Mouse (Mus musculus): ENCODE measurements around the gene Olfr1410.

The Olfr1410 gene

DNA sequence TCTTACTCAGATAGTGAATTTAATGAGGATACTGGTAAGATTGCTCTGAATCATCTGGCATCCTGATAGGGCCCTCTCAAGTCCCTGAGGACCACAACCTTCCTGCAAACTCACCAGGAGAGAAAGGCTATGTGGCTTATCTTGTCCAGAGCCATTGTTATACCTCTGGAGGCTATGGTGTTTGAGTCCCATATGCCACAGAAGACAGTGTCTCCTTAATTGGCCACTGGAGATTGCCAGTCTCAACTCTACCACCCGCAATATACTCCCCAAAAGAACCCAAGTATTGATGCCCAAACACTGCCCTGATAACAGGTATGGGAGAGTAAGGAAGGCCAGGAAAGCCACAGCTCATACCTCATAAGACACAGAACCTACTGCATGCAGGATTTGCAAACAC is at the start of gene Olfr1410:
TSS of gene Olfr1410 (plus strand) at position 301 of the 400 bp plus-strand sequence.
- no peak for DNase-seq (ENCODE audit: extremely low spot score)

DNA sequence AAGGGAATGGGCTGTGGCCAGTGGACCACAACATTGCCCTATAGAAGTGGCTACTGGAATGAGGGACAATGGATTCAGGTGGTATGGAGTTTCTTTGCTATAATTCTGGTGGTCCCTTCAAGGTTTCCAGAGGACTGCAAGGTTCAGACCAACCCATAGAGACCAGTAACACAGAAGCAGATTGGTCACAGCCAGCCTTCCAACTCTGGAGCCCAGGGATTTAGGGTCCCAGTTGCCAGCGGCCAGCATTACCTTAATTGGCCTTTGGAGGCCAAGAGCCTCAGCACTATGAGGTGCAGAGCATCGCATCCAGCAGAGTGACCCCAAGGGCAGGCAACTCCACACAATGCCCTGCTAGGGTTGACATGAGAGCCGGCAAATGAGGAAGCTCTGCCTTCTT is 34.6 kb upstream of the Olfr1410 start, which contains the start of gene Olfr1413:
TSS of gene Olfr1413 (plus strand) at position 301 of the 400 bp plus-strand sequence.
- DNase-seq (ENCODE audit: extremely low spot score): no peak

DNA sequence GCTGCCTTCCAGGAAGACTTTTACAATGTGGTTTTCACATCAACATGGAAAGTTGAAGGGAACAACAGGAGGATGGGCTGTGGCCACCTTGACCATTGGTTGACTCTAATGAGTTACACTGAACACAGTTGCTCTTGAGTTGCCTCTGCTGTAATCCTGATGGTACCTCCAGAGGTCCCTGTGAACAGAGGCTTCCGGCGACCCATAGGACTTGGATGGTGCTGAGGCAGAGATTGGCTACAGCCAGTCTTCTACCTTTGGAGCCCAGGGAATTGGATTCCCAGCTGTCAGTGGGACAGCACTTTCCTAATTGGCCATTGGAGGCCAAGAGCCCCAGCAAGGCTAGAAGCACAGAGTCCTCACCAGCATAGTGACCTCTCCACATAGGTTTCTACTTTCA is 20.1 kb upstream of the Olfr1410 start, which contains the start of gene Olfr1412:
TSS of gene Olfr1412 (plus strand) at position 301 of the 400 bp plus-strand sequence.
- no peak for DNase-seq (ENCODE audit: extremely low spot score)

DNA sequence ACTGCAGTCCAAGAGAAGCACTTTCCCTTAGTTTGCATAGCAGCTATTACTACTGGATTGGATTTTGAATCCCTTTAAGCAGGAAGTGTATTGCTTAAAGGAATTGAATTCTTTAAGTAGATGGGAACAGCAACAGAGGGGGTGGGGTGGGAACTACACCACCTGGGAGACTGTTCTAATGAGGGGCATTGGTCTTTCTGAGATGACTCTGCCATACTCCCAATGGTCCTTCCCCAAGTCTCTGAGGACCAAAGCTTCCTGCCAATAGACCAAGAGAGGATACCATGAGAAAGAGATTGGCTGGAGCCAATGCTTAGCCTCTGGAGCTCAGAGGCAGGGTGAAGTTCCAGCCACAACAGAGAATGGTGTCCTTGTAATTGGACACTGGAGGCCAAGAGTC is 11.5 kb upstream of the Olfr1410 start, which contains the start of gene Olfr1411:
TSS of gene Olfr1411 (plus strand) at position 301 of the 400 bp plus-strand sequence.
- DNase-seq (ENCODE audit: extremely low spot score): no peak

DNA sequence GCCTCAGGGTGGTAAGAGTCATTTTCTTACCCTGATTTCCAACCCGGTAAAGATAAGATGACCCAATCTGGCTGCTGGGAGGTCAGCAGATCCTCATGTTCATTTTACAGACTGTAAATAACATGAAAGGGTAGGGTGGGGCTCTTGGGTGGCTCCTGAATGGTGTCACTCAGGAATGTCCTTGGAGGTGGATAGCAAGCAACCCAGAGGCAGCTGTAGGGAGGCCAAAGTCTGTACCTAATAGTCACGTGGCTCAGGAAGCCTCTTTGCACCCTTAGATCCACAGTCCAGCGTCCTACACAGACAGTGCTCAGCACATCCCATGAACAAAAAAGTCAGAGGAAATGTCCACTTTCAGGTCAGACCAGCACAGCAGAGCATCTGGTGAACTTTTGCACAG is 9.6 kb upstream of the Olfr1410 start:
- no peak for DNase-seq (ENCODE audit: extremely low spot score)

DNA sequence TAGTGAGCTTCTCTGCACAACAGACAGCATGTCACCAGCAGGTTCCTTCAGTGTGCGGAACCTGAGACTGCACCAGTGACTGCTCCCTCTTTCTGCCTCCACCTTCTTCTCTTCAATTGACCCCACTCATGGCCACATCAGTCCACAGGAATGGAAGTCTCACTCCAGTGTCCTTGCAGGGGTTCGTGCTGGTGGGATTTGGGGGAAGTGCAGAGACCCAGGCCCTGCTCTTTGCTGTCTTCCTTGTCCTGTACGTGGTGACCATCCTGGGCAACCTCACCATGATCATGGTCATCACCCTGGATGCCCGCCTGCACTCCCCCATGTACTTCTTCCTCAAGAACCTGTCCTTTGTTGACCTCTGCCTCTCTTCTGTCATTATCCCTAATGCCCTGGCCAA is 2.1 kb downstream of the Olfr1410 start:
- no peak for DNase-seq (ENCODE audit: extremely low spot score)

DNA sequence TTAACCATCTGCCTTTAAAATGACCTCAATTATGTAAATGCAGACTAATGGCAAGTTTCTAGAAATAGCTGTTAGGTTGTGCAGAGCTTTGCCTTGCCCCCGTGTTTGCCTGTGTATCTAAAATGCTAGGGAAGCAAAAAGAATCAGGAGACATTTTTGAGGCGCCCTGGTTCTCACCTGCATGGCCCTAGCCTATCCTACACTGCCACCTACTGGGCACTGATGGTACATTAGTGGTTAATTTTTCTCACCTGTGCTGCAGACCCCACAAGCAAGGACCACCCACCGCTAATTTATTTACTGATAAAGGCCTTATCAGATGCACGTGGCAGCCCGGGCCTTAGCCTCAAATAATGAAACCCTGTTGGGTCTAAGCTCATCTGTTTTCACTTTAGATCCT is 5.4 kb downstream of the Olfr1410 start:
- peak; percentile 52 for DNase-seq (ENCODE audit: extremely low spot score)

DNA sequence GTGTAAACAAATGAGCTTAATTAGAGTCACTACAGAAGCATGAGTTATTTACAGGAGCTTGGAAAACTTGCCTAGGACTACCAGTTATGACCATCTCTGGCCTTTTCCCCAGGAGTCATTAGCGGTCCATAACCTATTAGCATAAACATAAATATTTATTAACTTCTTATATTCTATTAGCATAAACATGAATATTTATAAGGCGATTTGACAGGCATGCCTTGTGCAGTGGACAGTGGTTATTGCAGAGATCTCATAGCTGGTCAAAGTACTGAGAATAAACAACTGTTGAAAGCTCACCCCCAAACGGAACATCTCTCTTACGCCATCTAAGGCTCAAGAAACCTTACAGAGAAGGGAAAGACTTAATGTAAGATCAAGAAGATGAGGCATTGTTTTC is 7.6 kb downstream of the Olfr1410 start:
- DNase-seq (ENCODE audit: extremely low spot score): no peak

DNA sequence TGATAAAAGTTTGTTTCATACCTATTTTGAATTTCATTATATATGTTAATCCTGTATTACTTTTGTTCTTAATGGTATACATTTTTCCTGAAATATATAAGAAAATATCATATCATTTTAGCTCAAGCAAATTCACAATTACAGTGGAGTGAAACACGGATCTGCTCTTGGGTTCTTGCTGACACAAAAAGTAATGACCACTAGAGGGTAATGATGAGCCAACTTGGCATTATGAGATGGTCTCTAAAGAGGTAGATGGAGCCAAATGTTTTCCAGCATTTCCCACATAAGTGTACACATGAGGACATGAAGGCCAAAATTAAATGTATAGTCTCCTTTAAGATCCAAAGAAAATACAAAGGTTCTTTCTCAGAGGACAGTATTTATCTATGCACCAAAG is 8.9 kb downstream of the Olfr1410 start:
- no peak for DNase-seq (ENCODE audit: extremely low spot score)

DNA sequence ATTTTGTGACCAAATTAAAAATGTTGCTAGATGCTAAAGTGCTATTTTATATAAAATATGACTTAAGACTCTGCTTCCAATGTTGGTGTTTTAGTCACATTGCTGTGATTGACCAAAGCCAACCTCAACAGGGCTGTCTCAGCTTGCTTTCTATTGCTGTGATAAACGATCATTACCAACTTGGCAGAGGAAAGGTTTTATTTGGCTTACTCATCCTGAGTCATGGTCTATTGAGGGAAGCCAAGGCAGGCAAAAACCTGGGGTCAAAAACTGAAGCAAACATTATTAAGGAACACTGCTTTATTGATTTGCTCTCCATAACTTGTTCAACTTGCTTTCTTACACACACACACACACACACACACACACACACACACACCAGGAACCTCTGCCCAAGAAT is 10.5 kb downstream of the Olfr1410 start:
- DNase-seq (ENCODE audit: extremely low spot score): no peak

DNA sequence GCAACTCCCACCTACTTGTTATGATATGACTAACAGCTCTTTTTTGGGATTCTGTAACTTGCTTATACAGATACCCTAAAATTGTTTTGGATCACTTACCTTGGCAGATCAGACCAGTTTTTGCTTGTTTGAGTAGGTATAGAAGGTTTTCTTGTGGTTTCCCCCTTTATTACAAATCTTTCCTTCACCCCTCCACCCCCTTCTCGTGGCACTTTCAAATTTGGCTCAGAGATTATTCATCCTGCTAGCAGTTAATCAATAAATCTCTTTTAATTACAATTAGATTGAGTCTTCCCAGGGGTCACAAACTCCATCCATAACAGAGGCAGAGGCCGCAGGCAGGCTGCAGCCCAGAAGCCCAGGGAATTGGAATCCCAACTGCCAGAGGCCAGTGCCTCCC is 11.9 kb downstream of the Olfr1410 start, which contains the start of gene Olfr12:
TSS of gene Olfr12 (plus strand) at position 301 of the 400 bp plus-strand sequence.
- no peak for DNase-seq (ENCODE audit: extremely low spot score)

DNA sequence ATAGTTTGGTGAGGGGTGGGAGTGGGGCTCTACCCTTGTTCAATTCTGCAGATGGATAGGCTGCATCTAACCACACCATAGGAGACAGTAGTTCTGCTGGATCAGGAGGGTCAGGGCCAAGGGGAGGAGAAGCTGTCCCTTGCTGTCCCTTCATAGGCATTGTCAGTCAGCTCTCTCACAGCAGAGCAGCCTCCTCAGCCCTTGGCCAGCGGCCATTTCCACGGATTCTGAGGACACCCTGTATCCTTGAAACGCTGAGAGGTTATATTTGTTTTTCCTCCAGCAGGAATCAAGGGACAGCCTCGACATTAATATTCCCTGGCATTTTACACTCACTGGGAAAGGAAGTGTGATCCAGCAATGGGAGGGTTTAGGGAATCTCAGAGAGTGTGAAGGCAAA is 12.8 kb downstream of the Olfr1410 start:
- no peak for DNase-seq (ENCODE audit: extremely low spot score)

DNA sequence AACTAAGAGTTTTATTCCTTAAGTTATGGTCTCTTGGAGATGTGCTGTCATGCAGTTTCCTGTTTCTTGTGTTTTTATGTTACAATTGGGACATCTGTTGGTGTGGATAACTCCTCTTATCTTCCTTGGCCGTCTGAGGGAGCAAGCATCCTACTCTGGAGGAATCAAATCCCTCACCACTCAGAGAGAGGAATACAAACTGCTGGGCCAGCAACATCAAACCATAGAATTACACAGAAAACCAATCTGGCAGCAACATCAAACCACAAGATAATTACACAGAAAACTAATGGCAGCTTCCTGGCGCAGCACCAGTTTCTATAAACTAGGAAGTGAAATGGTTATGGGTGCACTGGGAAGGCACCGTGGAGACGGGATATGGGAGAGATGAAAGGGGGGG is 22.6 kb downstream of the Olfr1410 start:
- no peak for DNase-seq (ENCODE audit: extremely low spot score)

DNA sequence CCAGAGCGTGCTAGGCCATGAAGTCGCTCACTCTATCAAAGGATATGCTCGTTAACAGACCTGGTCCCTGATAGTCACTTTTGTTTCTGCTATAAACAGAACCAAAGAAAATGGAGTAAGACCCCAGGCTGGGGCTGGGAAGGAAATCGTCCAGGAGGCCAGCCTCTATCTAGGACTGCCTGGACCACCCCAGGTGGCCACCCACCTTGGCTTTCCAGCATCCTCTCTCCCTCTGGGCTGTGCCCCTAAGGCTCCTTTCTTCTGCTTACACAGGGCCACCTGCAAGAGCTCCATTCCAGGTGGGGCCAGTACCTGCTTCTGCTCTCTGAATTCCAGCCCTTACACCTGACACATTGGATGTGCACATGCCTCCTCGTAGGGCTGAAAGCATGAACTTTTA is 26.6 kb downstream of the Olfr1410 start:
- DNase-seq (ENCODE audit: extremely low spot score): no peak

DNA sequence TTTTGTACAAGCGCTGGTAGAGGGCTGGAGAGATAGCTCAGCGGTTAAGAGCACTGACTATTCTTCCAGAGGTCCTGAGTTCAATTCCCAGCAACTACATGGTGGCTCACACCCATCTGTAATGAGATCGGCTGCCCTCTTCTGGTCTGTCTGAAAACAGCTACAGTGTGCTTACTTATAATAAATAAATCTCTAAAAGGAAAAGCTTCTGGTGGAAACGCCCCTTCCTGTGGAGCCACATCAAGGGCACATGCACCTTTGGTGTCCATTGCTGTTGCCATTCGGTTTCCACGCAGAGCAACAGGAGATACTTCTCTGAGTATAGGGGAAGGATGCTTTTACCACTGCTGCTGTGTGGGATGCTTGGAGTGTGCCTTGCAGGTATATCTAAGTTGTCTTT is 27.4 kb downstream of the Olfr1410 start:
- DNase-seq (ENCODE audit: extremely low spot score): no peak

DNA sequence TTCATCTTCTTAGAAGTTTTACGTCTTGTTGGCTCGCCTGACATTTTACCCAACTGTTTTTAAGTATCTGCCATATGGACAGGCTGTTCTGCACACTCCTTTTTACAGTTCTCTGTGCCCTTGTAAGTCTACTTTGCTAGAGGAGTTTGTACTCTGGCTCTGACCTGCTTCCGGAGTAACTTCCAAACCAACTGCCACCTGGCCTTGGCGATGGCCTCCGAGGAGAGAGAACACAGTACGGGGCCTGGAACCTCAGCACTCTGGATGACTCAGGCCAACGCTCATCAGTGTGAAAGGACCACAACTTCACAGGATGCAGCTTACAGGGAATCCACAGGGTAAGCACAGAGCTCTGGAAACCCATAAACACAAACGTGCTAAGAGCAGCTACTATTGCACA is 28.1 kb downstream of the Olfr1410 start:
- DNase-seq (ENCODE audit: extremely low spot score): no peak

DNA sequence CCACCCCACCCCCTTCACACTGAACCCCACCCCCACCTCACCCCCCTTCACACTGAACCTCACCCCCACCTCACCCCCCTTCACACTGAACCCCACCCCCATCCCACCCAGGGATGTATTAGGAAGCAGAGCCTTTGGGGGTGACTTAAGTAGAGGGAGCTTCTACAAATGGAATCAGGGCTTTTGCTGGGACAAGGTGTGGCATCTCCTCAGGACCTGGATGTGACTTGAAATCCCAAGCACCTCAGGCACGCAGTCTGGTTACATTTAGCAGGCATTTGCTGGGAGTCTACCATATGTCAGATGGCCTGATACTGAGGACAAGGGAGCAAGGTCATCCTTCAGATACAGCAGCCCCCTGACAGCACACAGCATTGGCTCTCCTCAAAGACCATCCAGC is 29.0 kb downstream of the Olfr1410 start:
- DNase-seq (ENCODE audit: extremely low spot score): no peak

DNA sequence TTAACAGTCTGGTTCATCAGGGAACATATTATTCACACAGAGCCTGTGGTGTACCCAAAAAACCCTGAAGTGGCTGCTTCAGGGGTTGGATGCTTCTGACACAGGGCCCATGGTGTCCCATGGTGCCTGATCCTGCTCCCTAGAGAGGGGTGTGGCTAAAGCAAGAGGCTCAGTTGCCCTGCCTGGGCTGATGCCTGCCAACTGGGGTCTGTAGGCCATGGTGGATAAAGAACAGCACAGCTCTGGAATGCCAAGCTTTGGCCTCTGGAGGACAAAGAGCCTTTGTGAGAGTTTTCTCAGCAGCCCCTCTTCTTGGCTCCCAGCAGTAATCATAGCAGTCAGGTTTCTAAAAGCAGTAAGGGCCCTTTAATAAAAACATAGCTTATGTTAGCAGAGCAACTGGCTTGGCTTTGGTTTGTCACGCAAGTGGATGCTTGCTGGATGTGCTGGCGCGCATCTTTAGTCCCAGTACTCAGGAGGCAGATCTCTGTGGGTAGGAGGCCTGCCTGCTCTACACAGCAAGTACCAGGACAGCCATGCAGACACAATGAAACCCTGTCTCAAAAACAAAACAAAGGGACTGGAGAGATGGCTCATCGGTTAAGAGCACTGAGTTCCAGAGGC is 29.5 kb downstream of the Olfr1410 start:
- DNase-seq (ENCODE audit: extremely low spot score): no peak

DNA sequence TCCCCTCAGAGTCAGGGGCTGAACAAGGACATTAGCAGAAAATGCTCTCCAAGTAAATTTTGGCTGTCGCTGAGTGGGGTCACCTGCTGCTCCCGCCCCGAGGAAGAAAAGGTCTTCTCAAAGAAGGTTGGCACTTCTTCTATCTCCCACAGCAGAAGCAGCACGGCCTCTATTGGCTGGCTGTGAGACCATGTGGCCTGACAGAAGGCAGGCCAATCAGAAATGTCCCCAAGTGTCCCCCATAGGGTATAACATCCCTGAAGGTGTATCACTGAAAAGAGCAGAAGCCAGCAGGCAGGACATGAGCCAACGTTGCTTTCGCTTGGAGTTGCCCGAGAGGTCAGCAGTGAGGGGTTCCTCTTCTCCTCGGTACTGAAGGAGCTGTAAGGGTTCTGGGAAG is 30.4 kb downstream of the Olfr1410 start:
- no peak for DNase-seq (ENCODE audit: extremely low spot score)

DNA sequence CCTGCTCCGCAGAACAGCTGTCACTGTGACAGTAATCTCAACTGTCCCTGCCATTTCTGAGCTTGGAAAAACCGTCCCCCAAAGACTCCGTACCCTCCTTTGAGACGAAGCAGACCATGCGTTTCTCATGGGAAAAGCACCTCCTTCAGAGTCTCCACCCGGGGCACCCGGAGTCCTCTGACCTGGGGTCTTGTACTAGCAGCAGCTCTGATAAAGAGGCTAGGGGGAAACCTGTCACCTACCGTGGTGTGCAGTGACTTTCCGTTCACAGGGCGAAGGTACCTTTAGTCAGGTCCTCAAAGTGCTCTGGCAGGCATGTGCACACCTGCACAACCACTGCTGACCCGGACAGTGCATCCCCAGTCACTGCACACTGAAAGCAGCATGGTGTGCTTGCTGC is 31.1 kb downstream of the Olfr1410 start:
- DNase-seq (ENCODE audit: extremely low spot score): no peak

DNA sequence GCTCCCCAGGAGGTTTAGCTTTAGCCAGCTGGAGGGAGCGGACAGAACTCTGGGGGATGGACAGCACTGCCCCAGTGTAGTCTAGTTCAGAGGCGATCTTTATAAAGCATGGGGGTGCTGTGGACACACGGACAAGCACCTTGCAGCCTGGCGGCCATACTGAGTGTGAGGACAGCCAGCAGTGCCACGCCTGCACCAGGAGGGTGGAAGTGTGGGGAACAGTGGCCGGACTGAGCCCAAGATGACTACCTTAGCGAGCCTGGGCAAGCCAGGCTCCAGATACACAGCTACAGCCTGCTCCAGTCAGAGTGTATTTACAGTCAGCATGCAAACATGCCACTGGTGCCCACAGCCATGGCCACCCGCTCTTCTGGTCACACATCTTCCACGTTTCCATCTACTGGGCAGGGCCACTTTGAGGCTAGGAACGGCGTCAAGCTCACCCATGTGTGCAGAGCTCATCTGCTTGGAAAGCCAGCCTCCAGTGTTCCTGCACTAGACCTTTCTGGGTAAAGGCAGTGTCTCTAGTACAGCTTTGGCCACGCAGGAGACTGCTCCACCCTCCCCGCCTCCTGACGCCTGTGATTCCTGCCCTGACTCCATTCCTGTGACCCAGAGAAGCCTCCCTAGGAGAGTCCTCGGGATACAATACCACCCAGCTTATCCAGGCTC is 32.1 kb downstream of the Olfr1410 start:
- no peak for DNase-seq (ENCODE audit: extremely low spot score)

DNA sequence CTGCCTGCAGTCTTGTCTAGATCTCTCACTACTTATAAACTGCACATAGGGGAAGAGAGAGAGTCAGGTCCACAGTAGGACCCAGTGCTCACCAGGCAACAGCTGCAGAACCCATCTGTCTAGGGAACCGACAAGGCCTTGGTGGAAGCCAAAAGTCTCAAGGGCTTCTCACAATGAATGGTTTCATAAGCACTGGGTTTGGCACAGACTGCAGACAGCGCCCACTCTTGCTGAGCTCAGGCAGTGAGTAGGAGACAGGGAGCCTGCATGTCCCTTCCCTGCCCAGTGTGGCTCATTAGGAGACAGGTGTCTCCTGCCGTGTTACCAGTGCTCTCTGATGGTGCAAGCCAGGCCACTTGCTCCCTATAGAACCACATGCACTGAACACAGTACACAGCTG is 32.6 kb downstream of the Olfr1410 start:
- DNase-seq (ENCODE audit: extremely low spot score): no peak

DNA sequence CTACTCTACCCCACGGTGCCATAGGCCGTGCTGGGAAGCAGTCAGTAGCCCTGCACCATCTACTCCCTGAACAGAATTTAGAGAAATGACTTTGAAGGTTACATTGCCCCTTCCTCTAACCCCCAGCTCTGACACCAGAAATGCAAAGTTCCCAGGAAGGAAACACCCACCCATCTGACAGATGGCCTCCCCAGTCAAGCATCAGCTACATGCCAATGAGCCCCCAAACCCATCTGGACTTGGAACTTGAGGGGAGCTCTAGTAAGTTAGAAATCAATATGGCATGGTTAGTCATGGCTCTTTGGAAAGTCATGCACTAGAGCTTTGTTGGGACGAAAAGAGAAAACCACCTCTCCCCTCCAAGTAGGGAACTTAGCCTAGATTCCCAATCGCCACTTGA is 33.2 kb downstream of the Olfr1410 start:
- no peak for DNase-seq (ENCODE audit: extremely low spot score)
